Mouse (Mus musculus): ENCODE data around the gene Krt8.

DNA sequence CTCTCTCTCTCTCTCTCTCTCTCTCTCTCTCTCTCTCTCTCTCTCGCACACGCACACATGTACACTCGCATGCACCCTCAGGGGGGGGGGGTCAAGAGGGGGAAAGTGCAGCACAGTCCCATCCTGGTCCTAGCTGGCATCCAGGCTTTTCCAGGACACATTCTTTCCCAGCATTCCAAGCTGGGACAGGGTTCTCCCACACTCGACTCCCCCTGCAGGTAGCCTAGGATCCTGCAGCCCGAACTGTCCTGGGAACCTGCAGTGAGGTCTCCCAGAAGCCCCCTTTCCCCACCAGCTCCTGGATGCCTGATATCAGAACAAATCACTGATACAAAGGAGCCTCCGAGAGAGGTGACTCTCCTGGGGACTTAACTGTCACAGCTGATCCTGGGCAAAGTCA lies 33.7 kb downstream of the Krt8 start:
- TF ChIP-seq GATA1 (IDR thresholded peaks at IDR 0.05; ENCODE audit: borderline replicate concordance, low read length) (no peak), FLI1 (IDR thresholded peaks at IDR 0.05; ENCODE audit: low read length) (no peak)

Measured in megakaryocyte, embryonic 14.5 days (primary cell).